Mouse (Mus musculus) cerebellum, adult 9-10 months (tissue): ENCODE measurements around the gene Naglu.

Experiments used
- DNase-seq: peaks from one replicate; pipeline ENCODE4 v3.0.0; 2022

The Naglu gene

GRCm38 (mm10) chr11:101058726-101059125 is 11.1 kb upstream of the Naglu start:
- no peak for DNase-seq

- DNase-seq, result no peak
These were observed 10.3 kb upstream of the Naglu start for GRCm38 (mm10) chr11:101059473-101059872.

- peak; percentile 58 for DNase-seq
These were observed 9.7 kb upstream of the Naglu start for GRCm38 (mm10) chr11:101060126-101060525.

DNA sequence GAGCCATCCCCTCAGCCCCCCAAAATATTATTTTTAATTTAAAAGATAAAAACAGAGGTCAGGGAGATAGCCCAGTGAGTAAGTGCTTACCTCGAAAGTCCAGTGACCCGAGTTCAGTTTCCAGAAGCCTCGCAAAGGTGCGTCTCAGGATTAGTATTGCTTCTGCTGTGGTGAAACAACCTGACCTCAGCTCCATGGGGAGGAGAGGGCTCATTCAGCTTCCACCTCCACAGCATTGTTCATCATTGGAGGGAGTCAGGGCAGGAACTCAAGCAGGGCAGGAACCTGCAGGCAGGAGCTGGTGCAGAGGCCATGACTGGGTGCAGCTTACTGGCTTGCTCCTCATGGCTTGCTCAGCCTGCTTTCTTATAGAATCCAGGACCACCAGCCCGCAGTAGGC is 8.8 kb upstream of the Naglu start:
- peak; percentile 33 for DNase-seq

GRCm38 (mm10) chr11:101062165-101062884 is 7.5 kb upstream of the Naglu start:
- DNase-seq, result peak; percentile 31

DNA sequence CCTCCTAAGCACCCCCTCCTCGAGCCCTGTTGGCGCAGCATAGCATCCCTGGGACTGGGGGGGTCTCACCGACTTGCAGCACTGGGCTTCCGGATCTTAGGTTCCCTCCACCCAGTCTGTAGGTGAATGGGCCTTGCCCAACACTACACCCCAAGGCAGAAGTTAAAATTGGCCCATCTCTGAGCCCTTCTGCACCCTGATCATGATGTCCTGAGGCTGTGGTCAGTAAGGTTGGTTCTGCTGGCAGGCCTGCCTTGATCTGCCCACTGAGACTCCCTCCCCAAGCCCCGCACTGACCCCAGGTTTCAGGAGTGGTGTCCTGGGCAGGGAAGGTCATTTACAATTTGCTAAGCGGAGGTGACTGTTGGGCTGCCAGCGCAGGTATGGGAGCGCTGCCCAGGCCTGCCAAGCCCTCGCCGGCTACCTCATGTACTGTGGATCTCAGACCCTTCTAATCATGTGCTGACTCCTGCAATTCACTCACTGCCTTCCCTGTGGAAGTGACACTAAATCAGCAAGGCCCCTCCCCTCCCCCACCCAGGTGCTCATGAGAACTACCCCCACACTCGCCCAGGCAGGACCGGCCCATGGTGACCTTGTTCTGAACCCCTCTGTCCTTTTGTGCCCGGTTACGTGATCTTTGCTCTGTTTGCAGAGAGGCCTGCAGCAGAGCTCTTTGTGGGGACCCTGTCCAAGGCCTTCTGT is 6.7 kb upstream of the Naglu start:
- peak; percentile 55 for DNase-seq

DNA sequence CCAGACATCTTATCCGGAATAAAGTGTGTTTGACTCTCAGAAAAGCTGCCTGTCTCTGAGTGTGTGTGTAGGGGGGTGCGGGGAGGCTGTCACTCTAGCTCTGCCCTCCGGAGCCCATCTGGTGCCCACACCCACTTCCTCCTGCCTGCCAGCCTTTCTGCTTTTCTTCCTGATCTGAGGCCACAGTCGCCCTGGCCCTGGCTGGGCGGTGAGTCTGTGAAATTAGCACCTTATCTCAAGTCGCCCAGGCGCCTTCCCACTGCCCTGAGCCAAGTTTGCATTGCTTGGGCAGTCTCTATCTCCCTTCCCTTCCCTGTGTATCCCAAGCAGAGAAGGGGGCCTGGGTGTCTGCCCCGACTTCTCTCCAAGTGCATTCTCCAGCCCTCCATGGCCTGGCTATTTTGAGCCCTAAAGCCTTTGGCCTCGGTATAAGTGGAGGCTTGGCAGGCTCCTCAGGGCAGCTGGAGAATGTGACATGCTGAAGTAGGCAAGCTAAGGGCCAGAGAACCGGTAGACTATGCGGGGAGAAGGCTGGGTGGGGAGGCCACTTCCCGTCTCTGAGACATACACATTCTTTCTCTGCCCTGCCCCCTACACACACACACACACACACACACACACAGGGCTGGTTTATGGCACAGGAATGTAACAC is 6.0 kb upstream of the Naglu start:
- DNase-seq, result peak; percentile 76

GRCm38 (mm10) chr11:101064462-101064861 is 5.3 kb upstream of the Naglu start:
- no peak for DNase-seq

DNA sequence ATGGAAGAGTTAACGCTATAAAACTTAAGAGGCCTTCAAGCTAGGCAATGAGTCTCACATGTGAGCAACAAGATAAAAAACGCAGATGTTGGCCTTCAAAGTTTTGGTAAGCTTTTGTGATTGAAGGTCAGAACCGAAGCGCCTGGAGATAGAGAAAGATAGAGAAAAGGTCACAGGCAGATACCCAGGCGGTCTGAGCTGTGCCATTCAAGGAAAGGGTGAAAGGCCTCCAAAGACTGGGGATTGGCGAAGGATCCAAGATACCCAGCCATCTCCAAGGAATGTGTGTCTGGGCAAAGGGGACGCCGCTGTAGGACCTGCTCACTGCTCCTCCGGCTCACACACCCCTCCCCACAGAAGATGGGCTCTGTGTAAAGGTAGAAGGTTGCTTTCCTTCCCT is 4.8 kb upstream of the Naglu start:
- peak; percentile 28 for DNase-seq

GRCm38 (mm10) chr11:101066549-101067412 is 3.0 kb upstream of the Naglu start:
- peak; percentile 94 for DNase-seq

GRCm38 (mm10) chr11:101070189-101070527 is 346 bp downstream of the Naglu start:
- DNase-seq, result no peak

DNA sequence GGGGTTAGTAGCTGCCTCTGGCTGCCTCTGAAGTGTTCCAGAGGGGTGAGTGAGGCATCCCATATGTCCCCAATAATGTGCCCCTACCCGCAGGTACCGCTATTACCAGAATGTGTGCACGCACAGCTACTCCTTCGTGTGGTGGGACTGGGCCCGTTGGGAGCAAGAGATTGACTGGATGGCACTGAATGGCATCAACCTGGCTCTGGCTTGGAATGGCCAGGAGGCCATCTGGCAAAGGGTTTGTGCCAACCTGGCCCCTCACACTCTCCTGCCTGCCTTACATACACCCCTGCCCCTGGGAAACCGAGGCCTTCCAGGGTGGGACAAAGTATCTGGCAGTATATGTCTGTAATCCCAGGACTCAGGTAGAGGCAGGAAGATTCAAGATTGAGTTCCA is 1.2 kb downstream of the Naglu start:
- DNase-seq, result no peak

- peak; percentile 53 for DNase-seq
These were observed 2.1 kb downstream of the Naglu start for GRCm38 (mm10) chr11:101071810-101072428.

GRCm38 (mm10) chr11:101078121-101078520 is 8.3 kb downstream of the Naglu start, which contains the start of gene Hsd17b1:
Gene Hsd17b1 (plus strand): TSS chr11:101078411.
- DNase-seq, result no peak

GRCm38 (mm10) chr11:101079746-101080145 is 9.9 kb downstream of the Naglu start:
- no peak for DNase-seq

GRCm38 (mm10) chr11:101080421-101080820 is 10.6 kb downstream of the Naglu start:
- DNase-seq, result no peak

DNA sequence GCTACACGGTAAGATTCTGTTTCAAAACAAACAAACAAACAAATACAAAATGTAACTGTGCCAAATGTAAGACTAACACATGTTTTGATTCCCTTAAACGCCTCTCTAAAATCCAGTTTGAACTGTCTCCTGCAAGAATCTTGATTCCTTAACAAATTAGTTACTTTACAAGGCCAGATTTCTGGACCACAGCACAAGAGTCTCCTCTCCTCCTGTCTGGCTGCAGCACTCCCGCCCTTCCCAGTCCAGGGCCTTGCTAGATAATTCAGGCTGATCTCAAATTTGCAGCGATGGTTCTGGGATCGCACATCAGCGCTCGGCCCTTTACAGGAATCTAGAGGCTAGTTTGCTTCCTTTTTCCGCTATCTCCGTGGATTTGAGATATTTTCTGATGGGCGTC is 11.8 kb downstream of the Naglu start:
- DNase-seq, result peak; percentile 45

DNA sequence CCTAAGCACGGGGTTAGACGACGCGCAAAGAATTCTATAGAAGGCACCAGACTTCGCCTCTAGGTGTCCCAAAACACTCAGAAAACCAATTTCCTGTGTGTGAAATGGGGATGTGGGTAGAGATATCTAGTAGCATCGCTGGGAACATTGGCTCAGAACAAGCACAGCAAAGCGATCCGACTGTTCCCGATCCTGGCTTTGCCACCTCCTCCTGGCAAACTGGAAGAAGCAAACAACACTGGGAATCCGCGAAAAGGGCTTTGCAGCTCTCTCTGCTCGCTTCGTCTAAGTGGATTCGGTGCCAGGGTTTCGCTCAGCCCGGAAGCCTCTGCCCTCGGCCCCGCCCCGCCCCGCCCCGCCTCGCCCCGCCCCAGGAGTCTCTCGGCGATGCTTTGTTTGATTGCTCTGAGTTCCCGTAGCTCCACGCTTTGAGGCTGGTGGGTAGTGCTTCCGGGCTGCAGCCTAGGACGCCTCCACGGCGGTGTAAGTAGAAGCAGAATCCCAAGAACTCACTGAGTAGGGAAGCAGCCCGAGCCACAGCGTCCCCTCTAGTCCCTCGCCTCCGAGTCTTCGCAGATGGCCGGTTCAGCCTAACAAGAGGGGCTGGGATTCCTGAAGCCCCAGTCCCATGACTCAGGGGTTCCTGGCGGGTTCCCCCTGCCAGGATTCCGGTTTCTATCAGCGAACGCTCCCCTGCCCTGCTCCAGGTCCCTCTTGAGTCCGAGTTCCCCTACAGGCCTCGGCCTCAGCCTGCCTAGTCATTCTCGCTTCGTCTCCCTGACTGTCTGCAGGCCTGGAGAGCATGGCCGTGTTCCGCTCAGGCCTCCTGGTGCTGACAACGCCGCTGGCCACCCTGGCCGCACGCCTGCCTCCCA is 12.6 kb downstream of the Naglu start, which contains the start of gene Coasy:
TSS of gene Coasy (plus strand) at position 358 of the 875 bp plus-strand sequence.
- DNase-seq, result peak; percentile 87

DNA sequence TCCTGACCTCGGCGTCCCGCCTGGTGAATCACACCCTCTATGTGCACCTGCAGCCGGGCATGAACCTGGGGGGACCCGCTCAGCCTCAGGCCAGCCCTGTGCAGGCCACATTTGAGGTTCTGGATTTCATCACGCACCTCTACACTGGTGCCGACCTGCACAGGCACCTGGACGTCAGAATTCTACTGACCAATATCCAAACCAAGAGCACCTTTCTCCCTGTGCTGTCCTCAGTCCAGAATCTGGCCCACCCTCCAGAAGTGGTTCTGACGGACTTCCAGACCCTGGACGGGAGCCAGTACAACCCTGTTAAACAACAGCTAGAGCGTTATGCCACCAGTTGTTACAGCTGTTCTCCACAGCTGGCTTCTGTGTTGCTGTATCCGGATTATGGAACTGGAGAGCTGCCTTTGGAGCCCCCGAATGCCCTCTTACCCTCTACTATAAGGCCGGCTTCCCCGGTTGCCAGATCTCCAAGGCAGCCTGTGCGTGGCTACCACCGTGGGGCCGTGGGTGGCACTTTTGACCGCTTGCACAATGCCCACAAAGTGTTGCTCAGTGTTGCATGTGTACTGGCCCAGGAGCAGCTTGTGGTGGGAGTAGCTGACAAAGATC is 13.4 kb downstream of the Naglu start:
- no peak for DNase-seq

GRCm38 (mm10) chr11:101084246-101084645 is 14.4 kb downstream of the Naglu start:
- no peak for DNase-seq

DNA sequence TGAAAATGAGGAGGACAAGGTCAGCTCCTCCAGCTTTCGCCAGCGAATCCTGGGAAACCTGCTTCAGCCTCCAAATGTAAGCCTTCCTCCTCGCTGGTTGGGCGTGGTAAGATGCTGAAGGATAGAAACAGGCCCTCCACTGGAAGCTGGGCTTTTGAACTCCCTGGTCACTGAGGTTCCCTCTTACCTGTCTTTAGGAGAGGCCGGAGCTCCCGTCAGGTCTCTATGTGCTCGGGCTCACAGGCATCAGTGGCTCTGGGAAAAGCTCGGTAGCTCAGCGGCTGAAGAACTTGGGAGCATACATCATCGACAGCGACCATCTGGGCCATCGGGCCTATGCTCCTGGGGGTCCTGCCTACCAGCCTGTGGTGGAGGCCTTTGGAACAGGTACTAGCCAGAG is 15.0 kb downstream of the Naglu start:
- DNase-seq, result peak; percentile 45
